Mouse (Mus musculus): Measurements from ENCODE around the gene Tmem30c. TPM values are rescaled to one million over a fixed set of nuclear protein-coding genes. Genes with fewer than 3 reads are reported as not detected.
A peak's percentile ranks its signal among the peaks of the same experiment; 100 is the strongest.

The Tmem30c gene
- polyA plus RNA-seq, 1 experiment = not detected

DNA sequence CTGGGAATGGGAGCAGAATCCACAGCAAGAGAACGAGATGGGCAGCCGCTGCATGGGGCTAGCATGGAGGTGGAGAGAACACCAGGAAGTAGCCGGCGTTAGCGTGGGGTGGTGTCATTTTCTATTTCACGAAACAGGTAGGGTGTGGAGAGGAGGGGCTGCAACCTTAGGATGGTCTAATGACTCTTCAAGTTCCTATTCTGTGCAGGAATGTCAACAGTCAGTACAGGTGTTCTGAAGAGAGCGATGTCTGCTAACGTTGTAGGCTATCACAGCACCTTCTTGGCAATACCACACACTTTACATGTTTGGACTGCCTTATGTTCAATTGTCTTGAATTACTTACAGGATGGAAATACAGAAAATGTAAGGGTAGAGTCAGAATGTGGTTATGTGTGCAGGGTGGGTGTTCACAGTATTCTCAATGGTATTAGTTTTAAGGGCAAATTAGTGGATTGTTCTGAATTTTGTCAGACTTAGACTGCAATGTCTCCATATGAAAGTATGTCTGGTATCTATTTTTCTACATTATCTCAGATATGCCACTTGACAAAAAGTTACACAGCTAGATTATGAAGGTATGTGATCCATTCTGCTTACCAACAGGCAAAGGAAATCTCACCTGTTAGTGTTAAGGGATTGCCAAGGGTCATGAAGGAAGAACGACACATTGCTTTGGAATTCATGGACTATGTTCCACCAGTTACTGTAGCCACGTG, 2.7 kb upstream of the Tmem30c start:
- TF ChIP-seq CTCF (conservative IDR thresholded peaks at IDR 0.05; ENCODE audit: insufficient read depth, insufficient read length, low read depth, low read length) (no peak), POLR2A (IDR thresholded peaks at IDR 0.05; ENCODE audit: low read depth, low read length) (no peak)
- no peak overlapping the region for H3K4me3 ChIP-seq (ENCODE audit: insufficient read depth, low read depth, low read length)
- no peak overlapping the region for H3K27ac ChIP-seq (ENCODE audit: insufficient read depth, low read depth, low read length)
- no peaks in the 10 kb centered on the region for H3K36me3 ChIP-seq (ENCODE audit: control insufficient read depth, insufficient read depth, low read length)
- DNase-seq = no peak
- no peaks in the 10 kb centered on the region for H3K4me1 ChIP-seq (ENCODE audit: control insufficient read depth, insufficient read depth, low read length)
- no peaks in the 10 kb centered on the region for H3K27me3 ChIP-seq (replicated peaks; ENCODE audit: control insufficient read depth, insufficient read depth, low read length)
- WGBS = 77% methylated on average over 10 of the region's 10 CpGs

DNA sequence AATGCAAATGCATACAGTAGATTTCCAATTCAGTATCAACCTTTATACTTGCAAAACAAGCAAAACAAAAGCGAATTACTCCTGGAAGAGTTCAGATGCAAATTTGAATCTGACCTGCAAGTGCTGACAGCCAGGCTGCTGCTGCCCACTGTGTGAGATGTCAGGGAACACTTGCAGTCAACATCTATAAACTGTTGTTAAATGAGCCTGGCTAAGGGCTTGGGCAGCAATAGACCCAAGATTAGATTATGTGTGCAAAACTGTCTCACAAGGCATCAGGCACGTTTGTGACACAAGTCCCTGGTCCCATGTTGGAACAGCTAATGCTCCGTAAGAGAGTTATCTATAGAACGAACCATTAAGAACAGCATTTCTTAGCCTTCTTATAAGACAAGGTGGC, 369 bp downstream of the Tmem30c start:
- no peaks in the 10 kb centered on the region for H3K27me3 ChIP-seq (replicated peaks; ENCODE audit: control insufficient read depth, insufficient read depth, low read length)
- TF ChIP-seq CTCF (conservative IDR thresholded peaks at IDR 0.05; ENCODE audit: insufficient read depth, insufficient read length, low read depth, low read length) = no peak
- no peak for TF ChIP-seq POLR2A (IDR thresholded peaks at IDR 0.05; ENCODE audit: low read depth, low read length)
- no peak overlapping the region for H3K27ac ChIP-seq (ENCODE audit: insufficient read depth, low read depth, low read length)
- H3K36me3 ChIP-seq (ENCODE audit: control insufficient read depth, insufficient read depth, low read length) = no peaks in the 10 kb centered on the region
- H3K4me3 ChIP-seq (ENCODE audit: insufficient read depth, low read depth, low read length) = no peak overlapping the region
- H3K4me1 ChIP-seq (ENCODE audit: control insufficient read depth, insufficient read depth, low read length) = no peaks in the 10 kb centered on the region
- 74% methylated on average over 4 of the region's 4 CpGs for WGBS
- no peak for DNase-seq

DNA sequence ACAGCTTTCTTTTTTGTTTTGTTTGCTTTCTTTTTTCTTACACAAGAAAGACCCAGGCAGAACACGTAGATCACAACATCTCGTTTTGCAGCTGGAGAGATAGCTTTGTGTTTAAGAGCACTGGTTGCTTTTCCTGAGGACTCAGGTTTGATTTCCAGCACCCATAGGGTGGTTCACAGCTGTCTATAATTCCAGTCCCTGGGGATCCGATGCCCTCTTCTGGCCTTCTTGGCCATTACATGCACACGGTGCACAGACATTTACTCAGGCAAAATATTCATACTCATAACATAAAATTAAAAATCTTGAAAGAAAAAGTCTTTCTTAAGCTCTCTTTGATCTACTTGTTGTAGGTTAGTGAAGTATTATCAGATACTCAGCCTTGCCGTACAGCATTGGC, 969 bp downstream of the Tmem30c start:
- no peak overlapping the region for H3K27ac ChIP-seq (ENCODE audit: insufficient read depth, low read depth, low read length)
- H3K36me3 ChIP-seq (ENCODE audit: control insufficient read depth, insufficient read depth, low read length) = no peaks in the 10 kb centered on the region
- no peaks in the 10 kb centered on the region for H3K27me3 ChIP-seq (replicated peaks; ENCODE audit: control insufficient read depth, insufficient read depth, low read length)
- no peak for DNase-seq
- 95% methylated on average over 5 of the region's 5 CpGs for WGBS
- no peak for TF ChIP-seq POLR2A (IDR thresholded peaks at IDR 0.05; ENCODE audit: low read depth, low read length)
- TF ChIP-seq CTCF (conservative IDR thresholded peaks at IDR 0.05; ENCODE audit: insufficient read depth, insufficient read length, low read depth, low read length) = 0 out of 2 replicates have a peak, but pooled peaks have one; percentile 3
- H3K4me1 ChIP-seq (ENCODE audit: control insufficient read depth, insufficient read depth, low read length) = no peaks in the 10 kb centered on the region
- no peak overlapping the region for H3K4me3 ChIP-seq (ENCODE audit: insufficient read depth, low read depth, low read length)

DNA sequence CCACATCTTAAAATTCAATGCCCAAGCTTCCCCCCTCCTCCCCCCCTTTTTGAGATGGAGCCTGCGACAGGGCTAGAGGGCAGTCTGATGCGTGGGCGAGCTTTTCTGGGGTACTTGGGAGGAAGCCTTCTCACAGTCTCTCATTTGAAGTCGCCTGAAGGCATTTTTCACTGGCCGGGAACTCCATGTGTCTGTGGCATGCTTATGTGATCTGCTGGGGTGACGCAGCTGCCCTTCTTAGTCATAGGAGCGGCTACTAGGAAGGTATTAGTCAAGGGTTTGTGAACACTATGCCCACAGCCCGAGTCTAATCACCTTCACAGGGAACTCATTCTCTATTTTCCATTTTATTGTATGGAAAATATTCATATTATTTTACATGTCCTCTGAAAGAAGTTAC, 11.2 kb downstream of the Tmem30c start:
- Histone ChIP-seq H3K36me3 (ENCODE audit: control insufficient read depth, insufficient read depth, low read length) (no peaks in the 10 kb centered on the region), H3K27me3 (replicated peaks; ENCODE audit: control insufficient read depth, insufficient read depth, low read length) (no peaks in the 10 kb centered on the region), H3K4me1 (ENCODE audit: control insufficient read depth, insufficient read depth, low read length) (no peaks in the 10 kb centered on the region), H3K4me3 (ENCODE audit: insufficient read depth, low read depth, low read length) (no peak overlapping the region), H3K27ac (ENCODE audit: insufficient read depth, low read depth, low read length) (no peak overlapping the region)
- 54% methylated on average over 8 of the region's 8 CpGs for WGBS
- no peak for DNase-seq
- TF ChIP-seq POLR2A (IDR thresholded peaks at IDR 0.05; ENCODE audit: low read depth, low read length) = no peak
- no peak for TF ChIP-seq CTCF (conservative IDR thresholded peaks at IDR 0.05; ENCODE audit: insufficient read depth, insufficient read length, low read depth, low read length)

DNA sequence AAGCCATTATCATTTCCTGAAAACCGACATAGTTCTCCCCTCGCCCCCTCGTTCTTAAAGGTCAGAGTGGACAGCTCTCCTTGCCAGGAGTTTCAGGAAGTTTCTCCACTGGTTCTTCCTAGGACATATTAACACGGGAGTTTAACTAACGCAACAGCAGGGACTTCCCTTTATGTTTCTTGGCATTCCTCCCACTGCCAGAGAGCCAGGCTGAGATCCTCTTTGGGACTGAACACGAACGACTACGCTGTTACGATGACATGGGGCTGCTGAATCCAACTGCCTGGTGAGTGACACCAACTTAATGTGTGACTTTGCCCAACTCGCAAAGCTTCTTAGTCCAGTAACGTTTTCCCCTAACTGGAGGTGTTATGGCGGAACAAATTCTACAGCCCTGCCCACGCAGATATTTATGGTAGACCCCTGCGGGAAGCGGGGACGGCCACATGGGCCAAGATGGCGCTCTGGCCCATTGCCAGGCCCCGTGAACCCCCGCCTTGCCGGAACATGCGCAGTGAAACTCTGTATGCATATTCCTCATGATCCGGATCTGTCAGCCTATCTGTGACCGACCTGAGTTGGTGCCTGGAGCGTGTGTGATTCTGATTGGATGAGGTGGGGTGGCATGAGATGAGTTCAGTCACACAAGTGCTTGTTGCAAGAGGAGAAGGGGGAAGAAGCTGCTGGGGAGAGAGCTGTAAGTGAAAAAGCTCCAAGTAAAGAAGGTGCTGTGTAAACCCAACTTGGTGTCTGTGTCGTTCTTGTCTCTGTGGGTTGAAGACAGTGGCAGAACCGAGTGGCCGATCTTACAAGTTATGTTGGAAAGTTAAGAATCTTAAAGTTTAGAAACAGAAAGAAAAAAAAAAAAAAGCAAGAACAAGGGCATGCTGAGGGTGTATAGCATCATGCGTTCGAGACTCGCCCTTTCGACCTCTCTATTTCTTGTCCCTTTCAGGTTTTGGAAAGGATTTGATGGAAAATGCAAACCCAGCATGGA, 12.1 kb downstream of the Tmem30c start:
- WGBS = 80% methylated on average over 31 of the region's 31 CpGs
- no peak overlapping the region for H3K4me3 ChIP-seq (ENCODE audit: insufficient read depth, low read depth, low read length)
- no peaks in the 10 kb centered on the region for H3K4me1 ChIP-seq (ENCODE audit: control insufficient read depth, insufficient read depth, low read length)
- no peaks in the 10 kb centered on the region for H3K27me3 ChIP-seq (replicated peaks; ENCODE audit: control insufficient read depth, insufficient read depth, low read length)
- no peaks in the 10 kb centered on the region for H3K36me3 ChIP-seq (ENCODE audit: control insufficient read depth, insufficient read depth, low read length)
- H3K27ac ChIP-seq (ENCODE audit: insufficient read depth, low read depth, low read length) = no peak overlapping the region
- peak; percentile 6 for DNase-seq
- no peak for TF ChIP-seq POLR2A (IDR thresholded peaks at IDR 0.05; ENCODE audit: low read depth, low read length)
- no peak for TF ChIP-seq CTCF (conservative IDR thresholded peaks at IDR 0.05; ENCODE audit: insufficient read depth, insufficient read length, low read depth, low read length)

DNA sequence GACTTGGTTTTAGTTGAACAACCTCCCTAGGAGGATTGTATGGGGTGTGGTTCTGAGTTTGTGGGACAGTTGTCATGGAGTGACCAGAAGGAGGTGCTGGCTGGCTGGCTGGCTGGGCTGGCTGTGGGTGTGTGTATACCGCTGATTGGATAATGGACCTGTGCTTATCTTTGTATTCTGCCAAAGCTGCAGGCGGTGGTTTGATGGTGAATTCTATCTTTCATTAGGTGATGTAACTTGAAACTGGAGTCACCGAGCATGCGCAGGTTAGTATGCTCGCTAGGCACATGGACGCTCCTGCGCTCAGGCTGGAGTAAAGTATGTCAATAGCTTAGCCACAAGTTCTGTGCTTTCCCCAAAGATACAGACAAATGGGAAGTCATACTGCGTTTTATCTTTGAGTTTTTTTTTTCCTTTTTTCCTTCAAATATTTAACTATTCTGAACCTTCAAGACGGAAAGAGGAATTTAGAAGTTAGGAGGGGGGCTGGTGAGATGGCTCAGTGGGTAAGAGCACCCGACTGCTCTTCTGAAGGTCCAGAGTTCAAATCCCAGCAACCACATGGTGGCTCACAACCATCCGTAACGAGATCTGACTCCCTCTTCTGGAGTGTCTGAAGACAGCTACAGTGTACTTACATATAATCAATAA, 13.6 kb downstream of the Tmem30c start:
- H3K4me1 ChIP-seq (ENCODE audit: control insufficient read depth, insufficient read depth, low read length) = no peaks in the 10 kb centered on the region
- TF ChIP-seq POLR2A (IDR thresholded peaks at IDR 0.05; ENCODE audit: low read depth, low read length) (no peak), CTCF (conservative IDR thresholded peaks at IDR 0.05; ENCODE audit: insufficient read depth, insufficient read length, low read depth, low read length) (no peak)
- H3K27ac ChIP-seq (ENCODE audit: insufficient read depth, low read depth, low read length) = no peak overlapping the region
- H3K36me3 ChIP-seq (ENCODE audit: control insufficient read depth, insufficient read depth, low read length) = no peaks in the 10 kb centered on the region
- 86% methylated on average over 12 of the region's 12 CpGs for WGBS
- H3K27me3 ChIP-seq (replicated peaks; ENCODE audit: control insufficient read depth, insufficient read depth, low read length) = no peaks in the 10 kb centered on the region
- H3K4me3 ChIP-seq (ENCODE audit: insufficient read depth, low read depth, low read length) = no peak overlapping the region
- DNase-seq = no peak
